Mouse (Mus musculus) hindbrain, embryonic 14.5 days (tissue): ENCODE data around the gene Qpctl. TPM values are rescaled to one million over a fixed set of nuclear protein-coding genes. Genes with fewer than 3 reads are reported as not detected.

Experiments used
- ATAC-seq: fragments of 200-750 bp; cut with Nextera tagmentation; 2 replicates; pipeline ENCODE4 v1.8.0; 2017; ENCODE audit warnings: moderate number of reproducible peaks, mild to moderate bottlenecking, moderate TSS enrichment, moderate library complexity; ENCODE audit not compliant: low FRiP score
- DNase-seq: peaks from one replicate; pipeline ENCODE4 v3.0.0-alpha.2; 2015; ENCODE audit warnings: low spot score
- H3K27ac ChIP-seq: fragments of 300-500 bp; sonication (generic); 2 replicates; pipeline ENCODE4 v1.5.1; 2014; ENCODE audit warnings: mild to moderate bottlenecking, moderate library complexity
- H3K27me3 ChIP-seq: fragments of 300-500 bp; sonication (generic); 2 replicates; pipeline ENCODE4 v1.6.1; 2014; ENCODE audit warnings: mild to moderate bottlenecking, low read length, mixed read lengths; ENCODE audit not compliant: control insufficient read depth, insufficient read depth
- H3K36me3 ChIP-seq: fragments of 300-500 bp; sonication (generic); replicated peaks from 2 replicates; pipeline ENCODE4 v1.6.1; 2014; ENCODE audit not compliant: control insufficient read depth, insufficient read depth
- H3K4me1 ChIP-seq: fragments of 300-500 bp; sonication (generic); replicated peaks from 2 replicates; pipeline ENCODE4 v1.6.1; 2014; ENCODE audit warnings: antibody characterized with exemption, low read length, mixed read lengths; ENCODE audit not compliant: control insufficient read depth, insufficient read depth
- H3K4me2 ChIP-seq: fragments of 300-500 bp; sonication (generic); replicated peaks from 2 replicates; pipeline ENCODE4 v1.6.1; 2014; ENCODE audit warnings: mild to moderate bottlenecking, moderate library complexity
- H3K4me3 ChIP-seq: fragments of 300-500 bp; sonication (generic); replicated peaks from 2 replicates; pipeline ENCODE4 v1.5.1; 2014; ENCODE audit warnings: mild to moderate bottlenecking, low read length
- H3K9ac ChIP-seq: fragments of 300-500 bp; sonication (generic); 2 replicates; pipeline ENCODE4 v1.6.1; 2014
- H3K9me3 ChIP-seq: fragments of 300-500 bp; sonication (generic); 2 replicates; pipeline ENCODE4 v1.6.1; 2016; ENCODE audit warnings: low read length; ENCODE audit not compliant: control insufficient read depth
- WGBS: fragments of 180-500 bp; shearing (Covaris S2); extraction: QIAGEN DNeasy Blood & Tissue Kit; methylation state at CpG from one replicate; pipeline ENCODE4 v1.1.7; 2014; 5-methylcytosine and 5-hydroxymethylcytosine counted together
- polyA plus RNA-seq: library from polyadenylated mRNA; unstranded; fragments of >200 nt; fragmentation: Nextera tagmentation; extraction: Ambion mirVana; gene quantifications from 2 replicates; pipeline ENCODE4 v1.2.1, GENCODE M21; 2014

Gene Qpctl
- polyA plus RNA-seq, 1 experiment from 2014 or later = 19.1 TPM

DNA sequence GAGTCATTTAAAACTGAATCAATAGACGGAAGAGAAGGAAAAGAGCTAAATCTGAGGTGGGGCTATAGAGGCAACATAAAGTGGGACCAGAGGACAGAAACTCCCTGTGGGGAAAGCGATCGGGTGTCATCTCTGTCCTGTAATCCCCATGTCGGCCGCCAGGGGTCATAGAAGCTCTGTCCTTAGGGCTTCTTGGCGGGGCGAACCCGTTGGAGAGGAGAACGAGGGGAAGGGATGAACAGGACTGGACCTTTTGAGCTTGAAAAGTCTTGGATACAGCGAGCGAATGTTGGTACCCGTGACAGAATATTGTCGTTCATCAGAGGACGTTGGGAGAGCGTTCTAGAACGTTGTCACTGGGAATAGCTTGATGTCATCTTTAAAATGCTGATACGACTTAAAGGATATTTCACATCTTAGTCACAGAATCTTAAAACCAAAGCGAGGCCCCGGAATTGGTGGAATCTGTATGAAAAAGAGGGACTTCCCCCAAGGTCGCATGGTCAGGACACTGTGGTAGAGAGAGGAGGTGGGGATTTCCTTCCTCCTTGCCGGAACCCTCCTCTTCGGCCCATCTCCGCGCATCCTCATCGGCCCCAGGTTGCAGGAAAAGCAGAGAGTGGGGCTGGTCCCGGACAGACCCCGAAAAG is 29.5 kb upstream of the Qpctl start:
- Histone ChIP-seq H3K9me3 (0 out of 2 replicates have a peak, but pooled peaks cover 4% of the 10 kb centered on the region), H3K36me3 (peaks cover 23% of the 10 kb centered on the region), H3K4me1 (peaks cover 29% of the 10 kb centered on the region), H3K27me3 (peaks cover 29% of the 10 kb centered on the region), H3K4me2 (peak overlapping the region; percentile 84), H3K4me3 (peak overlapping the region; percentile 61), H3K27ac (no peak overlapping the region), H3K9ac (0 out of 2 replicates have a peak overlapping the region, but pooled peaks have one; percentile 28)
- WGBS = 3% methylated on average over 27 of the region's 27 CpGs
- ATAC-seq (no peak), DNase-seq (peak; percentile 74)

DNA sequence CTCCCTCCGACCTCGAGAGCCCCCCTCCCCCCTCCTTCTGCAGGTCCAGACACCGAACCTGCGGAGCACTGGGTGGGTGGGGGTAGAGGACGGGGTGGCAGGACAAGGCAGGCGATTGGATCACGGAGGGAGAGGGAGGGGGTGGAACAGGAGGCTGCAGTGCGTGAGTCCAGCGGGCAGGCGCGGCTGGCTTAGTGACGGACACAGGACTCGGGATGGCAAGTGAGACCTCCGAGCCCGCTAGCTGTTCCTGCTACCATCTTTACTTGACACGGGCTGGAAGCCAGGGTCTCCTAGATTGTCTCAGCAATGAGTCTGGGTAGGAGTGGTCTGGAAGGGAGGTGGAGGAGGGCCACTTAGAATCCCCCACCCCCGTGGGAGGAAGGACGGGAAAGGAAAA is 28.9 kb upstream of the Qpctl start:
- 11% methylated on average over 17 of the region's 18 CpGs for WGBS
- H3K27ac ChIP-seq = no peak overlapping the region
- H3K4me1 ChIP-seq = peaks cover 32% of the 10 kb centered on the region
- H3K4me2 ChIP-seq = peak overlapping the region; percentile 84
- DNase-seq (no peak), ATAC-seq (no peak)
- peak overlapping the region; percentile 76 for H3K9ac ChIP-seq
- peak overlapping the region; percentile 61 for H3K4me3 ChIP-seq
- H3K9me3 ChIP-seq = 0 out of 2 replicates have a peak, but pooled peaks cover 4% of the 10 kb centered on the region
- peaks cover 29% of the 10 kb centered on the region for H3K27me3 ChIP-seq
- peaks cover 19% of the 10 kb centered on the region; the same call in 1 of the 2 replicates for H3K36me3 ChIP-seq

DNA sequence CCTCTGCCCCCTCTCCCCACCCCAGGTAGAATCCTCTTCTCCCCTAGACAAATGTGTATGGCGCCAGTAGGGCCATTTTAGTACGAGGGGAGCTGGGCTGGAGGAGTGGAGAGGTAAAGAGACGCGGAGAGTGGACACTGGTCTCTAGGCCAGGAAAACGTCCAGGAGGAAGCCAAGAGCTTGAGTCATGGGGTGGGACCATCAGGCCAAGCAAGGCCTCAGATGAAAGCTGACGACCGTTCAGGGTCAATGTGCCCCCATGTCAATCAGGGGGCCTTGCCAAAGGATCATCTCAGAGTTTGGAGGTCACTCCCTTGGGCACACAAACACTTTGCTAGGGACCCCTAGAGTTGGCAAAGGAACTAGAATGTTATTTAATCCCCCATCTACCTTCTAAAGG is 28.1 kb upstream of the Qpctl start:
- Histone ChIP-seq H3K9me3 (0 out of 2 replicates have a peak, but pooled peaks cover 4% of the 10 kb centered on the region), H3K4me1 (peaks cover 38% of the 10 kb centered on the region), H3K4me3 (peak overlapping the region; percentile 61), H3K27ac (no peak overlapping the region), H3K27me3 (peaks cover 29% of the 10 kb centered on the region), H3K36me3 (peaks cover 12% of the 10 kb centered on the region; the same call in 1 of the 2 replicates), H3K4me2 (peak overlapping the region; percentile 84), H3K9ac (peak overlapping the region; percentile 76)
- DNase-seq (no peak), ATAC-seq (no peak)
- WGBS = 64% methylated on average over 7 of the region's 7 CpGs

DNA sequence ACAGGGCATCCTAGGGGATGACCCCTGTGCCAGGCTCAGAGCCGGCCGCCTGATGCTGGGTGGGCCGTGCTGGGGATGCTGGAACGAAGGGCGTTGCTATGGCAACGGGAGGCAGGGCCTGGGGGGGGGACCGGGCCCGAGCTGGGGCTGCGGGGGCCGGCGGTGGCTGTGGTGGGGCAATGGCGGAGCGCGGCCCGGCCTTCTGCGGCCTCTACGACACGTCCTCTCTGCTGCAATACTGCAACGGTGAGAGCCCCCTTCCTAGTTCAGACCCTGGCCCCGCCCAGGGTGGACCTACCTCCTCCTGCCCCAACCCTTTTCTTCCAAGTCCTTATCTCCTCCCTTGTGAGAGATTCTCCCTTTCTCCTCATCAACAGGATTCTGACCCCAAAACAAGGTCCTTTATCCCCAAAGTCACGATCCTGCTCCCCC is 27.4 kb upstream of the Qpctl start:
- Histone ChIP-seq H3K9ac (peak overlapping the region; percentile 76), H3K4me2 (peak overlapping the region; percentile 84), H3K27ac (peak overlapping the region; percentile 74), H3K9me3 (0 out of 2 replicates have a peak, but pooled peaks cover 4% of the 10 kb centered on the region), H3K4me1 (peaks cover 44% of the 10 kb centered on the region), H3K27me3 (peaks cover 29% of the 10 kb centered on the region), H3K4me3 (peak overlapping the region; percentile 61), H3K36me3 (peaks cover 6% of the 10 kb centered on the region; the same call in 1 of the 2 replicates)
- no peak for DNase-seq
- 1% methylated on average over 21 of the region's 21 CpGs for WGBS
- ATAC-seq = peak; percentile 52

DNA sequence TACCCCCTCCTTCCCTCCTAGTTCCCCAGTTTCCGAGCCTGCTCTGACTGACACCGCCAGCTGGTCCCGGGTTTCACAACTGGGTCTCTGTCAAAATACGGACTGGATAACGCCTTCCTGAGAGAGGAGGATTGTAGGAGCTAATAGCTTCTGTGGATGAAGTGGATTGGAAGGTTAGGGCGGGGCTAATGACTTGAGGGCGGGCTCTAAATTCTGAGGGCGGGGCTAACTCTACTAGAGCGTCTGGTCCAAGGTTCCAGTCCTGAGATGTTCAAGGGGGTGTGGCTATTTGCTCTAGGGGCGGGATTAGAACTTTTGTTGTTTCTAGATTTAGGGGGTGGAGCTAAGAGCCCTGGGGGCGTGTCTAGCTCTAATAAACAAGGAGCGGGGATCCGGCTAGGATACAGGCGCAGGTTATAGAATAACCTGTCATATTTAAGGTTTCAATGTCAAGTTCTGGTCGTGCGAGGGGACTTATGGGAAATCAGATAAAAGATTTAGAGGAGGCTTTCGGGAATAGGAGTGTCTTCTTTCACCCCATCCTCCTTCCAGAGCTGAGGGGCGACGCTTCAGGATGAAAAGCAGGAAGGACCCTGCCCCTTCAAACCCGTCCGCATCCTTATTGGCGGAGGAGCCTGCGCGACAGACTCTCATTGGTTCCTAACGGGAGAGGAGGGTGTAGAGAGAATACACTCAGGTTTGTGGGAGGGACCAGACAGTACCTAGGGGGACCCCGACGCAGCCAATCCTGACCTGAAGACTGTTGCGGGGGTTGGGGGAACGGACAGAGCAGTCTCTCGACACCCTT is 26.8 kb upstream of the Qpctl start, which contains the start of gene Eml2:
TSS of gene Eml2 (plus strand) at position 714 of the 808 bp plus-strand sequence.
- H3K4me1 ChIP-seq = peaks cover 45% of the 10 kb centered on the region
- peak within 1 kb of the TSS; percentile 61 for H3K4me3 ChIP-seq
- peaks cover 29% of the 10 kb centered on the region for H3K27me3 ChIP-seq
- WGBS = 2% methylated on average over 30 of the region's 30 CpGs
- peak; percentile 95 for ATAC-seq
- peak within 1 kb of the TSS; percentile 76 for H3K9ac ChIP-seq
- H3K27ac ChIP-seq = peak within 1 kb of the TSS; percentile 74
- H3K4me2 ChIP-seq = peak within 1 kb of the TSS; percentile 84
- peak; percentile 86 for DNase-seq
- 0 out of 2 replicates have a peak, but pooled peaks cover 4% of the 10 kb centered on the region for H3K36me3 ChIP-seq
- 0 out of 2 replicates have a peak, but pooled peaks cover 4% of the 10 kb centered on the region for H3K9me3 ChIP-seq

DNA sequence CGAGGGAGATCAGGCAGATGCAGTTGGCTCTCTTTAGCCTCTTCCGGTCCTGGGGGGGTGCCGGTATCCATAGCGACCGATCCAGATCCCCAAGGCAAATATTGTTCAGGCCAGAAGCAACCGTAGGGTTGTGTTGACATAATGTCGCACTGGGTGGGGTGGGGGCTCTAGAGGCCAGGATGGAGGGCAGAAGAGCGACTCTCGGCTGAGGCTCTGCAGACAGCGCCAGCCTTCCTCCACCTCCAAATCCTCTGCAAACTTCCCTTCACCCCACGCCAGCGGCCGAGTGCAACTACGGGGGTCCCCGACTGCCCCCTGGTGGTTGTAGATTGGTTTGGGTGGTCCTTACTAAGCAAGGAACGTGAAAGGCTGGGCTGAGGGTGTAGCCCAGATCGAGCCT is 23.8 kb upstream of the Qpctl start:
- Histone ChIP-seq H3K4me1 (peaks cover 33% of the 10 kb centered on the region), H3K27me3 (peaks cover 10% of the 10 kb centered on the region), H3K36me3 (no peaks in the 10 kb centered on the region), H3K9me3 (no peaks in the 10 kb centered on the region), H3K9ac (no peak overlapping the region), H3K27ac (no peak overlapping the region; the same call in 1 of the 2 replicates), H3K4me3 (peak overlapping the region; percentile 22; the same call in 1 of the 2 replicates), H3K4me2 (peak overlapping the region; percentile 50)
- WGBS = 5% methylated on average over 17 of the region's 17 CpGs
- DNase-seq = peak; percentile 83
- 0 out of 2 replicates have a peak, but pooled peaks have one; percentile 5 for ATAC-seq

DNA sequence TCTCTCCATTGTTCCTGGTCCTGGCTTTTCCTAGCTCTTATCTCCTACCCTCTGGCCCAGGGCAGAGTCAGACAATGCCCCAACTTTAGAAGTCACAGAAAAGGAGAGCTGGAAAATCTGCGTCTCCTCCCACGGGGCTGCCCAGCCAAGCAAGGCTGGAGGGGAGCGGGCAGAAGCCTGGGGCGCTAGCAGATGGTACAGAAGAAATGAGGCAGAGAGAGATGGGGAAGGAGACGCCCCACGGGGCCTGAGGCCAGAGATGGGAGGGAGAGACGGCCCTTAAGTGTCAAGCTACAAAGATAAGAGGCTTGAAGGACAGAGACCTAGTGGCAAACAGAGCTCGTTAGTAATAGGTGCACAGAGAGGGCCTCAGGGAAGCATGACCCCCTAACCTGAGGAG is 22.7 kb upstream of the Qpctl start:
- Histone ChIP-seq H3K4me3 (no peak overlapping the region), H3K4me2 (no peak overlapping the region), H3K4me1 (peaks cover 23% of the 10 kb centered on the region), H3K9me3 (no peaks in the 10 kb centered on the region), H3K27ac (peak overlapping the region; percentile 69), H3K36me3 (no peaks in the 10 kb centered on the region), H3K9ac (no peak overlapping the region), H3K27me3 (no peaks in the 10 kb centered on the region)
- 36% methylated on average over 8 of the region's 8 CpGs for WGBS
- ATAC-seq (no peak), DNase-seq (no peak)

DNA sequence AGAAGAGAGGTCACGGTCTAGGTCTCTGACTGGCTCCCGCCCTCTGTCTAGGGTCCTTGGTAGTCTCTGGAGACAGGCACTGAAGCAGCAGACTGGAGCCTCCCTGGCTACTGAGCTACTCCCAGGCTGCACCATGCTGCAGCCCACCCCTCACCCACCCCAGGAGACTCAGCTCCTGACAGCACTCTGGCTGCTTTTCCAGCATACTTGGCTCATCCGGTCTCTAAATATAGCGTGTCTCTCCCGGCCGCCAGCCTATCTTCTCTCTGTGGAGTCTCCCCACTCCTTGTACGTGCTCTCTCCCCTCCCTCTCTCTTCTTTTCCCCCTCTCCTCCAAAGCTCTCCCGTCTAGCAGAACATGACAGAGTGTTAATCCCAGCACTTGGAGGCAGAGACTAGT is 21.1 kb upstream of the Qpctl start:
- DNase-seq = no peak
- Histone ChIP-seq H3K9ac (no peak overlapping the region), H3K4me1 (peaks cover 22% of the 10 kb centered on the region), H3K9me3 (no peaks in the 10 kb centered on the region), H3K4me2 (no peak overlapping the region), H3K27ac (0 out of 2 replicates have a peak overlapping the region, but pooled peaks have one; percentile 26), H3K27me3 (peaks cover 7% of the 10 kb centered on the region; the same call in 1 of the 2 replicates), H3K36me3 (no peaks in the 10 kb centered on the region), H3K4me3 (no peak overlapping the region)
- ATAC-seq = 0 out of 2 replicates have a peak, but pooled peaks have one; percentile 7
- 57% methylated on average over 8 of the region's 8 CpGs for WGBS

DNA sequence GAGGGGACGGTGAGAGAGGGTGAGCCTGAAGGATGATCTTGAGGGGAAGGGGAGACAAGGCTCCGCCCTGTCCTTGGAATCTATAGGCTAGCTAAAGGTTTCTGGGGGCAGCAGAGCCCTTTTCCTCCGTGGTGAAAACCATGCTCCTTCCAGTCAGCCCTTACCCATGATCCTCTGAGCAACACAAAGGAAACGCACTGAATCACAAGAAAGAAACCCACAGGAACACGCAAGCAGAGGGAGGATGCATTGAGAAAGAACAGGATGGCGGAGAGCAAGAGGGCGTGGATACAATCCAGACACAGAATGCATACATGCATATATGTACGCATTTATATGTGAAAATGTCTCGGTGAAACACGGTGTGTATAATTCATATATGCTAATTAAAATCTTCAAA is 20.4 kb upstream of the Qpctl start:
- peaks cover 13% of the 10 kb centered on the region for H3K27me3 ChIP-seq
- DNase-seq (no peak), ATAC-seq (no peak)
- H3K4me1 ChIP-seq = peaks cover 27% of the 10 kb centered on the region
- no peak overlapping the region for H3K4me3 ChIP-seq
- WGBS = 56% methylated on average over 10 of the region's 10 CpGs
- H3K36me3 ChIP-seq = no peaks in the 10 kb centered on the region
- H3K4me2 ChIP-seq = no peak overlapping the region
- H3K27ac ChIP-seq = no peak overlapping the region
- no peak overlapping the region for H3K9ac ChIP-seq
- no peaks in the 10 kb centered on the region for H3K9me3 ChIP-seq
